Mouse (Mus musculus) small intestine, adult 2 months (tissue): ENCODE data around the gene Prrc2c.

Experiments used
- CTCF ChIP-seq: fragments of 200-500 bp; IDR thresholded peaks from 2 replicates; pipeline ENCODE4 v1.5.1; 2012; ENCODE audit warnings: low read depth, mild to moderate bottlenecking, control low read depth, inconsistent platforms, low read length, moderate library complexity, mixed read lengths; ENCODE audit not compliant: insufficient replicate concordance, insufficient read length; ENCODE audit errors: extremely low read depth
- POLR2A ChIP-seq: fragments of 200-500 bp; IDR thresholded peaks from 2 replicates; pipeline ENCODE4 v1.6.1; 2012; ENCODE audit warnings: low read depth, mild to moderate bottlenecking, control low read depth, inconsistent platforms, low read length, moderate library complexity

- no peak for TF ChIP-seq CTCF
- TF ChIP-seq POLR2A: no peak
These were observed 94.2 kb downstream of the Prrc2c start for GRCm38 (mm10) chr1:162646083-162646686.
